Mouse (Mus musculus): Measurements from ENCODE around the gene Plac1.
"Not testable (repeated sequence)": the region's sequence is repeated elsewhere in the genome, so short reads cannot be mapped to it uniquely, and the experiment has no call there.

The Plac1 gene

GRCm38 (mm10) chrX:53046911-53047310 lies 193.0 kb downstream of the Plac1 start:
- DNase-seq (ENCODE audit: low spot score in 2 of 2), result no peak

DNA sequence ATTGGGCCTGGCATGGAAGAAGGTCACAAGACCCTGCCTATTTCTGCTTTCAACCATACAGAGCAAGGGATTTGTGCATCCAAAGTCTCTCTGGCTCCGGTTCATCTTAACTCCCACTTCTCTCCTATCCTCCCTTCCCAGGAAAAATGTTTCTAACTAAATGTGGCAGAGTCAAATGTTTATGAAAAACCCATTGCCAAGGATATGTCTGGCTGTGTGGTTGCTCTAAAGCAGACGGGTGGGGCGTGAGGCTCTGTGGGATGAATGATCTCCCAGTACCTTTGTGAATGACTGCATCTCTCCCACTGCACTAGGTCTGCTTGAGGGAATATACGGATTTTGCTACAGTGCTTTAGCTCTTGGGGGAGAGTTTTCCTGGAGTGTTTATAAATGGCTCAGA lies 193.9 kb downstream of the Plac1 start:
- DNase-seq (ENCODE audit: low spot score in 2 of 2), result no peak

DNA sequence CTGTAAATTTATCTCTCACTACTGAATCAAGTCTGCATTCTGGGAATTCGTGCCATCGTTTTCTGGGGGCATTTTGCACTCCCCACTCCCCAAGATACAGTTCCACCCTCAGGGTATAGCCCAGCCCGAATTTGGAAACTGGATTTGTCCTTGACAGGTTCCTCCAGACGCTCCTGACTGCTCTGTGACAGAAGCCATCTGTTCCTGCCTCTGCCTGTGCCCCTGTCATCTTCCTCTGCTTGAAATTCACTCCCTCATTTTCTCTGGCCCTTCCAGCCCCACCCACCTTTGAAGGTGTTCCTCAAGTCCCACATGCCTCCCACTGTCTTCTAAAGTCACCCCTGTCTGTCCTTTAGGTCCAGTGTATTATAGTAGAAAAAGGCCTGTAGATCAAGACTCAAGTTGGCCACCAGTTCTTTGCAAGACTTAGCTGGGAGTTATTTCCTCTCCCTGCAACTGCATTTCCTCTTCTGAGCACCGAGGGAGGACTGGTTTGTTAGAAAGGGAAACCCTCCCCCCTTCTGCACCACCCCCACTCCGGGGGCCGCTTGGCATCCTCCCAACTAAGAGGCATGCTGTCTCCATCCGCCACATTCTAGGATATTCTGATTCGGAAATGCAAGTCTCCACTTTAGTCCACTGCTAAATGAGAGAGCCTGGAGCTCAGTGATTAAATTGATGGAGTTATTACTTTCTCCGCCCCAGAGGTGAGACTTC lies 194.6 kb downstream of the Plac1 start:
- no peak for DNase-seq (ENCODE audit: low spot score in 2 of 2)

GRCm38 (mm10) chrX:53041006-53041405 lies 198.9 kb downstream of the Plac1 start:
- no peak for DNase-seq (ENCODE audit: low spot score in 2 of 2)

GRCm38 (mm10) chrX:53040138-53040537 lies 199.8 kb downstream of the Plac1 start:
- DNase-seq (ENCODE audit: low spot score in 2 of 2), result no peak

- no peak for DNase-seq (ENCODE audit: low spot score in 2 of 2)
Observed at GRCm38 (mm10) chrX:53039651-53040050, 200.3 kb downstream of the Plac1 start.

- DNase-seq (ENCODE audit: low spot score in 2 of 2), result no peak
Observed at GRCm38 (mm10) chrX:53038194-53038593, 201.7 kb downstream of the Plac1 start.

- DNase-seq (ENCODE audit: low spot score in 2 of 2), result no peak
Observed at GRCm38 (mm10) chrX:53029559-53029958, 210.4 kb downstream of the Plac1 start.

DNA sequence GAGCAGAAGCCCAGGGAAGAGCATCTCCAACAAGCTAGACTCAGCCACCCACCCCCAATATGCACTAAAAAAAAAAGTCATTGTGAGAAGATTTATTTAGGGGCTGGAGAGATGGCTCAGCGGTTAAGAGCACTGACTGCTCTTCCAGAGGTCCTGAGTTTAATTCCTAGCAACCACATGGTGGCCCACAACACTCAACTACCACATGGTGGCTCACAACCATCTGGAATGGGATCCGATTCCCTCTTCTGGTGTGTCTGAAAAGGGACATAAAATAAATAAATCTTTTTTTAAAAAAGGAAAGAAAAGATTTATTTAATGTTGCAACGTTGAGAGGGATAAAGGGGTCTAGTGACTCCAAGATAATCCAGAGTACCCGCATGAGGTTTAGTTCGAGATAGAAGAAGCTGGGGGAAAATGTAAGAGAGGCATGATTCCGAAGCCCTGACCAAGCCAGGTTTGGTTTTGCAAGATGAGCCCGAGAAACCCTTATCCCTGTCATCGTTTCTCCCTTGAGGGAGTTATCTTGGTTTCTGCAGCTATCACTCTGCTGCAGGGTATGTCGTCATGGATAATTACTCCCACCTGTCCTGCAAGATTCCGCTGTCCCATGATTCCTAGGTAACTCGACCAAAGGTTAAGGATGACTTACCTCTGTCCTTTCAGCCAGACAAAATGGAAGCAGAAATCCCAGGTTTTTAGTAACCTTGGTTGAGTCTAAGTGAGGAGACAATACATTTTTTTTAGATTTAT lies 214.3 kb downstream of the Plac1 start:
- DNase-seq (ENCODE audit: low spot score in 2 of 2), result no peak

GRCm38 (mm10) chrX:53024268-53024667 lies 215.6 kb downstream of the Plac1 start:
- DNase-seq (ENCODE audit: low spot score in 2 of 2), result not testable (repeated sequence)

DNA sequence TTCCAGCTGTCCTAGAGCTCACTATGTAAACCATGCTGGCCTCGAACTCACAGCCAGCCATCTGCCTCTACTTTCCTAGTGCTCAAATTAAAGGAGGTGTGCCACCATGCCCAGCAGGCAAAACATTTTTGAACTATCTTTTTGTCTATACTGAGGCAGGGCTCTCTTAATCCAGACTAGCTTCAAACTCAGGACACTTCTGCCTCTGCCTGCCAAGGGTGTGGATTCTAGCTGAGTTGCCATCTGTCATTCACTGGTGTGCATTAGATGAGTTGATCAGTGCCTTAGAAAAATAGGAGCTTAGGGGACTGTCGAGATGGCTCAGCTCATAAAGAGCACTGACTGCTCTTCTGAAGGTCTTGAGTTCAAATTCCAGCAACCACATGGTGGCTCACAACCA lies 216.9 kb downstream of the Plac1 start:
- DNase-seq (ENCODE audit: low spot score in 2 of 2), result no peak
